Mouse (Mus musculus) forebrain, postnatal 0 days (tissue): Measurements from ENCODE around the gene Gm38119. TPM values are rescaled to one million over a fixed set of nuclear protein-coding genes. Genes with fewer than 3 reads are reported as not detected.
"Not testable (repeated sequence)": the region's sequence is repeated elsewhere in the genome, so short reads cannot be mapped to it uniquely, and the experiment has no call there.

Experiments used
- ATAC-seq: fragments of 200-750 bp; cut with Nextera tagmentation; 2 replicates; pipeline ENCODE4 v1.8.0; 2017; ENCODE audit warnings: mild to moderate bottlenecking, moderate library complexity
- DNase-seq: peaks from one replicate; pipeline ENCODE4 v3.0.0-alpha.2; 2015
- H3K27ac ChIP-seq: fragments of 300-500 bp; sonication (generic); 2 replicates; pipeline ENCODE4 v1.5.1; 2014; ENCODE audit warnings: low read depth, mild to moderate bottlenecking, antibody characterized with exemption, low read length, moderate library complexity, mixed read lengths
- H3K27me3 ChIP-seq: fragments of 300-500 bp; sonication (generic); 2 replicates; pipeline ENCODE4 v1.6.1; 2014; ENCODE audit warnings: mild to moderate bottlenecking, low read length, mixed read lengths; ENCODE audit not compliant: insufficient read depth
- H3K36me3 ChIP-seq: fragments of 300-500 bp; sonication (generic); 2 replicates; pipeline ENCODE4 v1.6.1; 2014; ENCODE audit warnings: mild to moderate bottlenecking, moderate library complexity; ENCODE audit not compliant: insufficient read depth
- H3K4me1 ChIP-seq: fragments of 300-500 bp; sonication (generic); 2 replicates; pipeline ENCODE4 v1.6.1; 2014; ENCODE audit warnings: antibody characterized with exemption; ENCODE audit not compliant: insufficient read depth
- H3K4me2 ChIP-seq: fragments of 300-500 bp; sonication (generic); 2 replicates; pipeline ENCODE4 v1.6.1; 2014; ENCODE audit warnings: low read depth, mild to moderate bottlenecking, moderate library complexity
- H3K4me3 ChIP-seq: fragments of 300-500 bp; sonication (generic); 2 replicates; pipeline ENCODE4 v1.5.1; 2014; ENCODE audit warnings: low read depth, low read length, mixed read lengths
- H3K9ac ChIP-seq: fragments of 300-500 bp; sonication (generic); 2 replicates; pipeline ENCODE4 v1.6.1; 2014; ENCODE audit warnings: mild to moderate bottlenecking
- H3K9me3 ChIP-seq: fragments of 300-500 bp; sonication (generic); 2 replicates; pipeline ENCODE4 v1.6.1; 2016; ENCODE audit warnings: low read length
- CTCF ChIP-seq: sonication (generic); IDR thresholded peaks from 2 replicates; pipeline ENCODE4 v1.5.1; 2016; ENCODE audit warnings: antibody characterized with exemption, control low read depth, low read depth
- WGBS: fragments of 180-500 bp; shearing (Covaris S2); extraction: QIAGEN DNeasy Blood & Tissue Kit; methylation state at CpG from one replicate; pipeline ENCODE4 v1.1.7; 2014; 5-methylcytosine and 5-hydroxymethylcytosine counted together
- polyA plus RNA-seq: library from polyadenylated mRNA; unstranded; fragments of >200 nt; fragmentation: Nextera tagmentation; extraction: Ambion mirVana; gene quantifications from 2 replicates; pipeline ENCODE4 v1.2.1, GENCODE M21; 2015
- total RNA-seq: library from RNA; depleted of rRNA; stranded (reverse); fragments of >200 nt; gene quantifications from 2 replicates; pipeline ENCODE4 v1.2.3, GENCODE M21; 2014; rRNA removed

The Gm38119 gene
- total and polyA plus RNA-seq, 2 experiments from 2014 or later: not detected

DNA sequence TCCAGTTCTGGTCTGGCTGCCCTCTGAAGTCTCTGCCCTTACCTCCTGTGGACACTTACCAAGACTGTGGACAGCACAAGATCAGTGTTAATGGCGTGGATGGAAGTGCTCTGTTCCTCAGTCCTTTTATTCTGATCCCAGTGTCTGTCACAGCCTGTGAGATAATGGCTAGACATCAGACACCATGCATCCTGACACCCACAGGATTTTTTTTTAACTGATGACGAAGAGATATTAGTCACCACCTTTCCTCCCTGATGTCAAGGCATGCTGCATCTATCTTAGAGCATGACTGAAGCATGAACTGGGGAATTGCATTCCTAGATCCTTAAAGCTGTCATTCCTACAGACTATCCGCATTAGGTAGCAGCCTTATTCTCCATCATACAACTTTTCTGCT lies 18.6 kb downstream of the Gm38119 start, which contains the start of gene Lce1f:
TSS of gene Lce1f (minus strand) at position 101 of the 400 bp plus-strand sequence.
- H3K4me1 ChIP-seq: no peaks in the 10 kb centered on the region
- no peak within 1 kb of the TSS for H3K27ac ChIP-seq
- H3K9ac ChIP-seq: no peak within 1 kb of the TSS
- no peaks in the 10 kb centered on the region for H3K27me3 ChIP-seq
- no peak for ATAC-seq
- H3K4me2 ChIP-seq: no peak within 1 kb of the TSS
- H3K4me3 ChIP-seq: no peak within 1 kb of the TSS
- DNase-seq: no peak
- WGBS: 67% methylated on average over 3 of the region's 3 CpGs
- H3K9me3 ChIP-seq: no peaks in the 10 kb centered on the region
- H3K36me3 ChIP-seq: no peaks in the 10 kb centered on the region
- no peak for TF ChIP-seq CTCF

DNA sequence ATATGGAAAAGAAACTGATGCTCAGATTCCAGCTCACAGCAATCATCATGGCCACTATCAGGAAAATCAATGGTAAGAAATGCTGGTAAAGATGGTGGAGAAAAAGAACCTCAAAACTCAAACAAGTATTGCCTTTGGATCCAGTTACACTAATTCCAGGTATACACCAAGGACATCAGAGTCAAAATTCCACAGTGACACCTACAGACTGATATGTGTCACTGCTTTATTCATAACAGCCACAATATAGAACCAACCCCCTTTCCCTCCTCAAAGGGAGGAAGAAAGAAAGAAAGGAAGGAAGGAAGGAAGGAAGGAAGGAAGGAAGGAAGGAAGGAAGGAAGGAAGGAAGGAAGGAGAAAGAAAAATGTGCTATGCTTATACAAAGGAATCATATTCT lies 23.8 kb downstream of the Gm38119 start:
- DNase-seq (peak; percentile 0), ATAC-seq (no peak)
- Histone ChIP-seq H3K27me3 (no peaks in the 10 kb centered on the region), H3K9me3 (no peaks in the 10 kb centered on the region), H3K27ac (no peak overlapping the region), H3K4me3 (no peak overlapping the region), H3K9ac (no peak overlapping the region), H3K36me3 (no peaks in the 10 kb centered on the region), H3K4me2 (no peak overlapping the region), H3K4me1 (no peaks in the 10 kb centered on the region)
- peak; percentile 28 for TF ChIP-seq CTCF

DNA sequence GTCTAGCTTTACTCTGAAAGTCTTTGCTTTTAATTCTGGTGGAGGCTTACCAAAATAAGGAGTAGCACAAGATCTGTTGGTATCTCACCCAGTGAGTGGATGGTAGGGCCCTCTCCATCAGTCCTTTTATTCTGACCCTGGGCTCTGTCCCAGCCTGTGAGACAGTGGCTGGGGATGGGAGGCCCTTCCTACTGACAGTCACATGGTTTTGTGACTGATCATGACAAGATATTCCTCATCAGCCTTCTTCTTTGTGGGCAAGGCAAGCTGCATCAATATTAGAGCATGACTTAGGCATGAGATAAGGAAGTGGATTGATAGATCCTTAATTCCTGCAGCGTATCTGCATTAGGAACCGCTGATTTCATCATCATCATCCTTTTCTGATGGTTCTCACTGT lies 29.9 kb downstream of the Gm38119 start, which contains the start of gene Lce1e:
TSS of gene Lce1e (minus strand) at position 101 of the 400 bp plus-strand sequence.
- Histone ChIP-seq H3K27ac (no peak within 1 kb of the TSS), H3K36me3 (no peaks in the 10 kb centered on the region), H3K4me1 (no peaks in the 10 kb centered on the region), H3K27me3 (no peaks in the 10 kb centered on the region), H3K4me3 (no peak within 1 kb of the TSS), H3K4me2 (no peak within 1 kb of the TSS), H3K9ac (no peak within 1 kb of the TSS), H3K9me3 (no peaks in the 10 kb centered on the region)
- WGBS: 86% methylated on average over 2 of the region's 2 CpGs
- no peak for ATAC-seq
- DNase-seq: no peak
- no peak for TF ChIP-seq CTCF

- Histone ChIP-seq H3K27ac (no peak overlapping the region), H3K9ac (no peak overlapping the region), H3K4me1 (no peaks in the 10 kb centered on the region), H3K9me3 (no peaks in the 10 kb centered on the region), H3K36me3 (no peaks in the 10 kb centered on the region), H3K27me3 (no peaks in the 10 kb centered on the region), H3K4me3 (no peak overlapping the region), H3K4me2 (no peak overlapping the region)
- no peak for ATAC-seq
- 10% methylated on average over 1 of the region's 1 CpGs for WGBS
- no peak for DNase-seq
- TF ChIP-seq CTCF: no peak
Observed at GRCm38 (mm10) chr3:92694613-92695012, 44.3 kb downstream of the Gm38119 start.

DNA sequence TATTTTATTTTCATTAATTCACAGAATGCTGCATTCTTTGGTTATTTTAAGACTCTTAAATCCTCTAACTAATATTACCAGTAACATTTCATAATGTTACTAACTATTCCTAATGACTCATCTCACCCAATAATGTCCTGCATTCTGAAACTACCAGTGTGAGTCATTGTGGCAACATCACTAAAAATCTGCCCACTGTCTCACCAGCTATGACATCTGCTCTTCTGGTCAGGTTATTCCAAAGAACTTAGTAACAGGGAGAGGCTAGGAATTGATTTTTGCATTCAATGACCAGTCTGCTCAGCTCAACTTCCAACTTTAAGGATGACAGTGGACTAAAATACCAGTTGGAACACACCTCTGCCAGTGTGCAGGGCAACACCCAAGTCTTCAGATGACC lies 47.2 kb downstream of the Gm38119 start:
- H3K4me3 ChIP-seq: no peak overlapping the region
- H3K4me2 ChIP-seq: no peak overlapping the region
- H3K36me3 ChIP-seq: no peaks in the 10 kb centered on the region
- no peak overlapping the region for H3K27ac ChIP-seq
- TF ChIP-seq CTCF: no peak
- DNase-seq: no peak
- ATAC-seq: no peak
- H3K4me1 ChIP-seq: no peaks in the 10 kb centered on the region
- H3K9ac ChIP-seq: no peak overlapping the region
- H3K27me3 ChIP-seq: no peaks in the 10 kb centered on the region
- no peaks in the 10 kb centered on the region for H3K9me3 ChIP-seq

GRCm38 (mm10) chr3:92689154-92689553 lies 49.7 kb downstream of the Gm38119 start:
- H3K4me1 ChIP-seq, H3K9me3 ChIP-seq, DNase-seq, H3K4me2 ChIP-seq, H3K9ac ChIP-seq, H3K27ac ChIP-seq, H3K36me3 ChIP-seq, ATAC-seq, H3K4me3 ChIP-seq, H3K27me3 ChIP-seq: not testable (repeated sequence)
- WGBS: 82% methylated on average over 16 of the region's 16 CpGs

Other genes with a start within 250 kb of the Gm38119 start
- gene Sprr4, start 238.6 kb downstream of the Gm38119 start, total RNA-seq: not detected in 2 replicates
- gene Sprr4, start 238.6 kb downstream of the Gm38119 start, polyA plus RNA-seq: not detected in 2 replicates
- not detected in 2 replicates for gene 2310046K23Rik, start 204.6 kb downstream of the Gm38119 start, total RNA-seq
- gene 2310046K23Rik, start 204.6 kb downstream of the Gm38119 start, polyA plus RNA-seq: not detected in 2 replicates
- not detected in 2 replicates for gene Ivl, start 165.4 kb downstream of the Gm38119 start, total RNA-seq
- gene Ivl, start 165.4 kb downstream of the Gm38119 start, polyA plus RNA-seq: not detected in 2 replicates
- not detected in 2 replicates for gene Smcp, start 150.1 kb downstream of the Gm38119 start, total RNA-seq
- not detected in 2 replicates for gene Smcp, start 150.1 kb downstream of the Gm38119 start, polyA plus RNA-seq
- gene 2210017I01Rik, start 131.6 kb downstream of the Gm38119 start, total RNA-seq: not detected in 2 replicates
- not detected in 2 replicates for gene 2210017I01Rik, start 131.6 kb downstream of the Gm38119 start, polyA plus RNA-seq
- gene Lce6a, start 117.4 kb downstream of the Gm38119 start, total RNA-seq: not detected in 2 replicates
- gene Lce6a, start 117.4 kb downstream of the Gm38119 start, polyA plus RNA-seq: not detected in 2 replicates
- not detected in 2 replicates for gene Lce1a1, start 90.8 kb downstream of the Gm38119 start, total RNA-seq
- not detected in 2 replicates for gene Lce1a1, start 90.8 kb downstream of the Gm38119 start, polyA plus RNA-seq
- gene Lce1b, start 82.2 kb downstream of the Gm38119 start, total RNA-seq: not detected in 2 replicates
- not detected in 2 replicates for gene Lce1b, start 82.2 kb downstream of the Gm38119 start, polyA plus RNA-seq
- gene Lce1a2, start 68.8 kb downstream of the Gm38119 start, total RNA-seq: not detected in 2 replicates
- gene Lce1a2, start 68.8 kb downstream of the Gm38119 start, polyA plus RNA-seq: not detected in 2 replicates
- not detected in 2 replicates for gene Lce1c, start 59.8 kb downstream of the Gm38119 start, total RNA-seq
- gene Lce1c, start 59.8 kb downstream of the Gm38119 start, polyA plus RNA-seq: not detected in 2 replicates
- not detected in 2 replicates for gene Lce1d, start 51.9 kb downstream of the Gm38119 start, total RNA-seq
- gene Lce1d, start 51.9 kb downstream of the Gm38119 start, polyA plus RNA-seq: not detected in 2 replicates
- not detected in 2 replicates for gene Lce1e, start 30.0 kb downstream of the Gm38119 start, total RNA-seq
- not detected in 2 replicates for gene Lce1e, start 30.0 kb downstream of the Gm38119 start, polyA plus RNA-seq
- not detected in 2 replicates for gene Lce1f, start 18.7 kb downstream of the Gm38119 start, total RNA-seq
- gene Lce1f, start 18.7 kb downstream of the Gm38119 start, polyA plus RNA-seq: not detected in 2 replicates
- not detected in 2 replicates for gene Lce1g, start 13.2 kb upstream of the Gm38119 start, total RNA-seq
- gene Lce1g, start 13.2 kb upstream of the Gm38119 start, polyA plus RNA-seq: not detected in 2 replicates
- gene Lce1h, start 26.0 kb upstream of the Gm38119 start, total RNA-seq: not detected in 2 replicates
- gene Lce1h, start 26.0 kb upstream of the Gm38119 start, polyA plus RNA-seq: not detected in 2 replicates
- gene Lce1i, start 39.8 kb upstream of the Gm38119 start, total RNA-seq: not detected in 2 replicates
- gene Lce1i, start 39.8 kb upstream of the Gm38119 start, polyA plus RNA-seq: not detected in 2 replicates
- not detected in 2 replicates for gene Lce1j, start 51.4 kb upstream of the Gm38119 start, total RNA-seq
- gene Lce1j, start 51.4 kb upstream of the Gm38119 start, polyA plus RNA-seq: not detected in 2 replicates
- not detected in 2 replicates for gene Lce1k, start 68.8 kb upstream of the Gm38119 start, total RNA-seq
- not detected in 2 replicates for gene Lce1k, start 68.8 kb upstream of the Gm38119 start, polyA plus RNA-seq
- not detected in 2 replicates for gene Kprp, start 88.2 kb upstream of the Gm38119 start, total RNA-seq
- not detected in 2 replicates for gene Kprp, start 88.2 kb upstream of the Gm38119 start, polyA plus RNA-seq
- not detected in 2 replicates for gene Lce1l, start 112.2 kb upstream of the Gm38119 start, total RNA-seq
- gene Lce1l, start 112.2 kb upstream of the Gm38119 start, polyA plus RNA-seq: not detected in 2 replicates
- not detected in 2 replicates for gene 2310050C09Rik, start 131.1 kb upstream of the Gm38119 start, total RNA-seq
- not detected in 2 replicates for gene 2310050C09Rik, start 131.1 kb upstream of the Gm38119 start, polyA plus RNA-seq
- not detected in 2 replicates for gene Lce3a, start 187.1 kb upstream of the Gm38119 start, total RNA-seq
- gene Lce3a, start 187.1 kb upstream of the Gm38119 start, polyA plus RNA-seq: not detected in 2 replicates
- not detected in 2 replicates for gene Lce3b, start 193.9 kb upstream of the Gm38119 start, total RNA-seq
- not detected in 2 replicates for gene Lce3b, start 193.9 kb upstream of the Gm38119 start, polyA plus RNA-seq
- gene Lce3c, start 205.4 kb upstream of the Gm38119 start, total RNA-seq: not detected in 2 replicates
- gene Lce3c, start 205.4 kb upstream of the Gm38119 start, polyA plus RNA-seq: not detected in 2 replicates
- gene Lce3d, start 218.3 kb upstream of the Gm38119 start, total RNA-seq: not detected in 2 replicates
- gene Lce3d, start 218.3 kb upstream of the Gm38119 start, polyA plus RNA-seq: not detected in 2 replicates
- not detected in 2 replicates for gene Lce3e, start 228.0 kb upstream of the Gm38119 start, total RNA-seq
- gene Lce3e, start 228.0 kb upstream of the Gm38119 start, polyA plus RNA-seq: not detected in 2 replicates